Mouse (Mus musculus) gastrocnemius, postnatal 10 days (tissue): ENCODE results near the gene Wwc2. TPM values are rescaled to one million over a fixed set of nuclear protein-coding genes. Genes with fewer than 3 reads are reported as not detected.

Source experiments
- DNase-seq: peaks from one replicate; pipeline ENCODE4 v3.0.0; 2021; ENCODE audit warnings: mixed read lengths
- total RNA-seq, 2 experiments: library from RNA; stranded (reverse); gene quantifications; 2 replicates each; pipeline ENCODE4 v1.2.3; 2021

The Wwc2 gene
- total RNA-seq, 2 experiments from 2014 or later = 12.8 to 14.6 TPM

DNA sequence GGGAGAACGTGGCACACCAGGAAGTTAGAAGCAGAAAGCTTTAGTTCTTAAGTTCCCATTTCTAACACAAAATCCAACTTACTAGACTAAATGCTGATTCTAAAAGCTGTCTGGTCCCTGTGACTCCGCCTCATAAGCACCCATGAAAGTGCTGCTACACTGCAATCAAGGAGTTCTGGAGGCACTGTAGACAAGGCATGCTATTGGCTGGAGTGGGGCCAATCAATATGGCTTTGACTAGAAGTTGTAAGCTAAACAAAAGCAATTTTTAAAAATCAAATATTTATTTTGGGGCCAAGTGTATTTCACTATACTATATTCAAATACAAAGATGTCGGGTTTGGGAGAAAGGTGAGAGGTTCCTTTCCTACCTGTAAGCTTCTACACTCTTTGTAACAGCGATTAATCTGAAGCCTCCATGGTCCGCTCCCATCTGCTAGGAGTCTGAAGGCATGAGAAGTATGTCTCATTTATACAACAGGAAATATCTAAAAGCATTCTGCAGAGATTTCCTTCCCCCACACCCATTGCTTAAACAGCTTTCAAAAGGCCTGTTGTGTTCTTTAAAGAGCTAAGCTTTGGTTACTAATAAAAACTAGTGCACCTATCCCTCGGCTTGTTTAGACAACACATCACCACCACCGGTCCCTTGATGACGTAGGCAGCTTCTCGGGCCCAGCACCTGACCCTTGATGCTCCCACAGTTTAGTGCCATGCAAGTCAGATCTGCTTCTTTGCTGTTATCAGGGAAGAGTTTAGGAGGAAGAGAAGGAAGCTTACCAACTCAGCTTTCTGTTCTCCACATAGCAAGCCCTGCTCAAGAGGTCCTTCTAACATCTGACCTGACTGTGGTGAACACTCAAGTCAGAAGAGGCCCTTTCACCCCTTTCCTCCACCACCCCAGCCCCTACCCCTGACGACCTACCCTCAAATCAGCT, 50.5 kb downstream of the Wwc2 start:
- DNase-seq = no peak

DNA sequence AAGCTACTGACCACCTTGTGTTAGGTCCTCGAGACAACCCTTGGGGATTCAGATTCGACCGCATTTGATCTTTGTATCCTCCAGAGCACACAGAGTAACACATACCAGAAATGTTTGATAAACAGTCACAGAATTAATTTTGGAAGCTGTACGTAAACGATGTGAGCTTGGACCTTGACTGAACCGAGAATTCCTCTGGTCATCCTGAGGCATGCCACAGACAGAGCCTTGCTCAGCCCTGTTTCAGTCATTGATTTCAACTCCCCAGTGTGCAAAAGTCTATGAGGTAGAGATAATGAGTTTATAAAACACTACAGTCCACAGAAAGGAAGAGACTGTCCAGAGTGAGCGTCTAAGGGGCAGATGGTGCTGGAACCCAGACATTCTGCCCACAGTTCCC, 51.5 kb downstream of the Wwc2 start:
- DNase-seq = no peak

GRCm38 (mm10) chr8:47936386-47936785, 54.3 kb downstream of the Wwc2 start:
- DNase-seq = no peak

DNA sequence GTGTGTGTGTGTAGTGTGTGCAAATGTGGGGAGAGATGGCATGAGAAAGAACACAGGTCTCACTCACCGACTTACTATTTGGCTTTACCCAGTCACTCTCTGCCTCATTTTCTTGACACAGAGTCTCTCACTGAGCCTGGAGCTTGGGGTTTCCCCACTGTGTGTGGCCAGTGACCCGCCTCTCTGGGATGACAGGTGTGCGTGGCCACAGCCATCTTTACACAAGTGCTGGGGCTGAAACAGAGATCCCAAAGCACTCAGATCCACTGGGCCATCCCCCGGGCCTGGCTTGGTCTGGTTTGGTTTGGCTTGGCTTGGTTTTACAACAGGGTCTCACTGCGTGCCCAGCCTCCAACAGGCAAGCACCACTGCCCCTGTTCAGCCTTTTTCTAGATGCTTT, 55.3 kb downstream of the Wwc2 start:
- DNase-seq = no peak

GRCm38 (mm10) chr8:47933087-47933486, 57.6 kb downstream of the Wwc2 start:
- no peak for DNase-seq

DNA sequence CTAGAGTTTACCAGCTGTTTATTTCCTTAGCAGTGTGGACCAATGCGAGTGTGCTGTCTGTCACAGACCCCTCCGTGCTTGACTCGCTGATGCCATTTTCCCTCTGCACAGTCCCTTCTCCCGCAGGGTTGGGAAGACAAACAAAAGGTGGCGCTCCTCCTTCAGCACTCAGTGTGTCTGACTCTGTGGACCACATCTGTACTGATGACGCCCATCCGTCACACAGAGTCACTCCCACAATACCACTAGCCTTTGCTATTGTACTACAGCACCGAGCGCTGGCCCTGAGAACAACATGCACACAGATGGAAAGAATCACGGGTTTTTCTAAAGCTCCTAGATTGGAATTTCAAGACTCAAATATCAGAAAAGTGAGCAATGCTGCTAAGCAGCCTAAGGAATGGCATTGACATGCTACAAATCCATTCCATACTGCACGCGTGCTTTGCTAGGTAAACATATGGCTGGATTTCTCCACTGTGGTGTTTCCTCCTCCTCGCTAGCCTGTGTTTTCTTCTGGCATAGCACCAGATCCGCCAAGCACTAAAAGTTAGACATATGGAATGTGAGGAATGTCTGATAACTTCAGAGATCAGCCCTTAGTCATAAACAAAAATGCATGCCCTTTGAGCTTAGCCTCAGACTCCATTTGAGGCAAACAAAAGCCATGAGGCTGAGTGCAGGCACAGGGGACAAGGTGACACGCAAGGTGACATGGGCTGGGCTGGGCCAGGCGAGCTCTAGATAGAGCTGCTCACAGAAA, 58.5 kb downstream of the Wwc2 start:
- DNase-seq = no peak

DNA sequence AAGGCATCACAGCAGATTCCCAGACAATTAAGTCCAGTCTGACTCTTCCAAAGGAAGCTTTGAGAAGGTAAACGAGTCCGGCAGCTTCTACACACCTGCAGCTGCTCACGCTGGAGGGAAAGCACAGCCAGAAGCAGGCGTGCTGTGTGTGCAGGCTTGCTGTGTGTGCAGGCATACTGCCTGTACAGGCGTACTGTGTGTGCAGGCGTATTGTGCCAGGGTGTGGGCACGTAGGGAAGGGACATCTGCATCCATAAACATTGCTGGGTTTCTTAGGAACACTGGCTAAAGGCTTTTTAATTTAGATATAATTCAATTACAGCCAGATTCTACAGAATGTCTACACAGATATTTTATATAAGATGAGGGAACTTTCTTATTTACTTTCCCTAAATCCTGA, 59.4 kb downstream of the Wwc2 start:
- no peak for DNase-seq

GRCm38 (mm10) chr8:47929615-47930014, 61.1 kb downstream of the Wwc2 start:
- DNase-seq = no peak

- DNase-seq = no peak
Observed at GRCm38 (mm10) chr8:47928604-47929185, 62.0 kb downstream of the Wwc2 start.

GRCm38 (mm10) chr8:47924921-47925320, 65.8 kb downstream of the Wwc2 start:
- no peak for DNase-seq

DNA sequence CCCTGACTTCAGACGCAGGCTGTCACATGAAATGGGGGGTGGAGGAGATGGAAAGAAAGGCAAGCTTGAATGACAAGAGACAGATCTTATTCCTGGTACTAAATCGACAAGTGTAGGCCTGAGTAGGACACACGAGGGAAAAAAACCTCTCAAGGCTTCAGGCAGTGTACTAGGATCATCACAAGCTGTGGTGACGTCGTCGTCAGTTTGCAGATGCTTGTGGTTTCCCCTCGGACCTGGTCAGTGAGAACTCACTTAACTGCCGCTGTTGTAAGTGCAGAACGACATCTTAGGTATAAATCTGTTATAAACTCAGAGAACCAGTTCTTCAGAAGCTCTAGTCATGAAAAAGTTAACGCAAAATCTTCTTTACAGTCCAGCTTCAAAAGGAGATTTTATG, 67.9 kb downstream of the Wwc2 start:
- no peak for DNase-seq

DNA sequence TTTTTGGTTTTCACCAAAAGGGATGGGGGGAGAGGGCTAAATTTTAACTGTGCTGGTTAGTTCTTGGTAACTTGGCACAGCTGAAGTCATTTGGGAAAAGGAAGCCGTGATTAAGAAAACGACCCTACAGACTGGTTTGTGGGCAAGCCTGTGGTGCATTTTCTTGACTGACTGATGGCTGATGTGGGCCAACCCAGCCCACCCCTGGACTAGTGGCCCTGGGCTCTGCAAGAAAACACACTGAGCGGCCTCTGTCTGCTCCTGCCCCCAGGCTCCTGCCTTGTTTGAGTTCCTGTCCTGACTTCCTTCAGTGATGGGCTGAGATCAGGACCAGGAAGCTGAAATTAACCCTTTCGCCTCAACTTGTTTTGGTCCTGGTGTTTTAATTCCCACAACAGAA, 68.7 kb downstream of the Wwc2 start:
- DNase-seq = no peak

DNA sequence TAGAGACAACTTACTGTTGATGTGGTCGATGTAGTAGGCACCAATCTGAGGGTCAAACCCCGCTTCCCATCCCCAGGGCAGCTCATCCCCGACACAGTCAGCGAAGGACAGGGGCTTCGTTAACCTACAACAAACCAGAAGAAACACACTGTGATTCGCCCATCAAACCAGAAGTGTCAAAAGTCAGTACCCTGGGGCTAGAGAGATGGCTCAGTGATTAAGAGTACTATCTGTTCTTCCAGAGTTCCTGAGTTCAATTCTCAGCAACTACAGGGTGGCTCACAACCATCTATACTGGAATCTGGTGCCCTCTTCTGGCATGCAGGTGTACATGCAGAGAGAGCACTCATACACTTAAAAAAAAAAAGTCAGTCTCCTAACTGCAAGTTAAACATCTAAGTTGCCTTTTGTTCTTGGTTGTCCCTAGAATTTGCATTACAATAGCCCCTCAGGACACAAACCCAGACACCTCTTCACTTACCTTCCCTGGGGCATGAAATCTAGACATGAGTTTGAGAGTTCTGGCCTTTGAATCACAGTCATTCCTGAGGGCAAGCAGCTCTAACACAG, 70.1 kb downstream of the Wwc2 start:
- no peak for DNase-seq

DNA sequence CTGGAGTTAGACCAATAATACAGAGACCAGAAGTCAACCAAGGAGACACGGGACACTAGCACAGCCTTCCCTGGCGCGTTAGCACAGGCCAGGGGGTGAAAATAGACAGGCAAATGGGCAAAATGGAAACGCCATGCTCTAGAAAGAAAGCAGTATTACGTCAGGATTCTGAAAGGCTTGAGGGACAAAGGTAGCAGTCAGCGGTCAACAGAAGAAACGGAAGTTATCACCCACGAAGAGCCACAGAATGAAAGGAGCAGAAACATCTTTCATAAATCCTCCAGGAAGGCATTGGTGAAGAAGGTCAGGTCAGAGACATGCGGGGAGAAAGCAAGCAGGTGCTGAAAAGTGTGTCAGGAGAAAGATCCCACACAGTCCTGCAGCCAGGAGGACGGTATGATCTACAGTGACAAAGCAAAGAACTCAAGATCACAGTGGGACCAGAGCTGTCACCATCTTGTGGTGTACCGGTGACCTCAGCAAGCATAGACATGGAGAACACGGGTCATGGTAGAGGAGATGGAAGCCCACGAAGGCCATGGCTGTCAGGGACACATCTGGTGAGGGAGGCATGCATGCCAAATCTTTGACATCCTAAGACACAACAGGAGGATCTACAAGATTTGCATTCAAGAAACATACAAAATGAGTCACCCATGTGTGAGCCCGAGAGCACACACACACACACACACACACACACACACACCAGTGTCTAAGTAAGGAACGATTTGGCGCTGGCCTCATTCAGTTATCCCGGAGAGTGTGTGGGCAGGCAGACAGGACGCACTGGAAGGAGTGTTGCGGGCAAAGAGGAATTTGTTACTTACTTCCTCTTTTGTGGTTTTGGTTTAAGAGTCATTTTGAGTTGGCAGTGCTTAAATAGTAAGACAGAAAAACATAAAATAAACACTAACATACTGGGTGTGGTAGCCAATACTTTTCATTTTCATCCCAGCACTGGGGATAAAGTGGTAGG, 73.4 kb downstream of the Wwc2 start:
- no peak for DNase-seq

DNA sequence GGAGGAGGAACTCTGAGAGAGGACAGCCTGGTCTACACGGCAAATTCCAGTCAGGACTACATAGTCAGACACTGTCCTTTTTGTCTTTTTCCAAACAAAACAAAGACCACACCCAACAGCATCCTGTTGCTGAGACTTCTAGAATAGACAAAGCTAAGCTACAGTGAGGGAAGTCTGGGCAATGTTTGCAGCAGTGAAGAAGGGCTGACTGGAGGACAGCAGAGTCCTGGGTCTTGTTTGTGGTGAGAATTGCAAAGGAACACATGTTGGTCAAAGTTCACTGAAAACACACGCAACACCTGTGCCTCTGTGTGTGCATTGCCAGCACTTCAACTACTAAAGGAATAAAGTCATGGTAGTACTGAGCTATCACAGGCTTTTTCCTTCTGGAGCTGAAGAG, 75.2 kb downstream of the Wwc2 start:
- DNase-seq = no peak

- no peak for DNase-seq
Observed at GRCm38 (mm10) chr8:47914946-47915345, 75.8 kb downstream of the Wwc2 start.

GRCm38 (mm10) chr8:47914161-47914560, 76.6 kb downstream of the Wwc2 start:
- no peak for DNase-seq

- no peak for DNase-seq
Observed at GRCm38 (mm10) chr8:47913621-47914020, 77.1 kb downstream of the Wwc2 start.

GRCm38 (mm10) chr8:47909681-47910080, 81.0 kb downstream of the Wwc2 start:
- no peak for DNase-seq

DNA sequence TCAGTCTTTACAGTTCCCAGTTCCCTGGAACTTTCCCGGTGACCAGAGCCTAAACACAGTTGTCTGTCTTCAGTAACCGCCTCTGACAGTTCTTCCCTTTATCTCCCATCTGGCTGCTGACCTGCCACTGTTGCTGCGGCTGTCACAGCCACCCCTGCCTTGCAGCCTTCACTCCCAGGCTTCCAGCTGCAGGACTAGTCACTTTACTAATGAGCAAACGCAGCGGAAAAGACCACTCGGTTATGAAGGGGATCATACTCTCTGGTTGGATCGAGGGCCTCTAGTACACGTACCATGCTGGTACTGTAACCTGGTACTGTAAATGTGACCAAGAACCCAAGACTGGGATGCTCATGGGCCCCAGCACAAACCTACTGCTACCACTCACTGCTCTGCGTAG, 83.7 kb downstream of the Wwc2 start:
- DNase-seq = no peak

GRCm38 (mm10) chr8:47906142-47906541, 84.6 kb downstream of the Wwc2 start:
- no peak for DNase-seq

GRCm38 (mm10) chr8:47905256-47905655, 85.5 kb downstream of the Wwc2 start:
- DNase-seq = no peak
